Mouse (Mus musculus) left cerebral cortex, postnatal 14 days (tissue): ENCODE results near the gene Rtbdn. TPM values are rescaled to one million over a fixed set of nuclear protein-coding genes. Genes with fewer than 3 reads are reported as not detected.

Experiments used
- DNase-seq, 2 experiments: peaks; one replicate each; pipeline ENCODE4 v3.0.0; 2021 to 2022; ENCODE audit warnings: low spot score in 2 of 2, mixed read lengths in 1 of 2
- intact Hi-C: fragments of 180-260 bp; cut with DNase I; formaldehyde crosslinking; loops from one replicate; pipeline ENCODE4 v1.15.1; 2025
- total RNA-seq, 2 experiments: library from RNA; stranded (reverse); gene quantifications; 2 replicates each; pipeline ENCODE4 v1.2.3; 2021

Gene Rtbdn
- total RNA-seq, 2 experiments from 2014 or later, result 1.6 to 2.1 TPM

DNA sequence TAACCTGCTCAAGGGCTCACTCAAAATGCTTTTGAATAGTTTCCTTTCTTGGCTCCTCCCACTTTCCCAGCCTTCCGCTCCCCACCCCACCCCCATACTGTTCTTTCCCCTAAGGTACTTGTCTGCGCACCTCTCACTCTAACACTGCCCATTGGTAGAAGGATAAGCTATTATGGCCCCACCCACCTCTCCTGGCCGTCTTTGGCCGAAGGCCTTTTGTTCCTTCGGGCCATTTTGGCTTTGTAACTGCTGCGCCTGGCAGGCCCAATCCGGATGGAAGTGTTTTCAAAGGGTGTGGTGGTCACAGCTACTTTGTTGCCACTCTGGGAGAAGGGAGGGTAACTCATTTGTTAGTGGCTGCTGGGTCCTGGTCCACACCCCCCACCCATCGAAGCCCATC is 31.5 kb upstream of the Rtbdn start:
- DNase-seq, result no peak
- intact Hi-C loops, result no loop called here

DNA sequence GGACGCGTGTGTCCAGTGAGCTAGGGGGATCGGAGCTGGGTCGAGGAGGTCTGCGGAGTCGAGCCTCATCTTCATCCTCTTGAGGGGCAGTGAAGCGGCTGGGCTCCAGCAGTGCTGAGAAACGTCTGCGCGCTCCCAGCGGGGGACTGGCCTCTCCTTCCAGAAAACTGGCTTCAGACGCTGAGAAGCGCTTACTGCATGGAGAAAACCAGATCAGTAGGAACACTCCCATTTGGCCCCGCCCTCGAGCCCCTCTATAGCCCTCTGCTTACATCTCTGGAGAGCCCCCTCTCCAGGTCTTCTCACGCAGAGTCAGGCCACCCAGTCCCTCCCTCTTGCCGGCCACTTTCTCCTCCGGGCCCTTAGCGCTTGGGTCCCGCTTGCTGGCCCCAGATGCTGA is 29.0 kb upstream of the Rtbdn start:
- intact Hi-C loops, result no loop called here
- DNase-seq, result no peak

DNA sequence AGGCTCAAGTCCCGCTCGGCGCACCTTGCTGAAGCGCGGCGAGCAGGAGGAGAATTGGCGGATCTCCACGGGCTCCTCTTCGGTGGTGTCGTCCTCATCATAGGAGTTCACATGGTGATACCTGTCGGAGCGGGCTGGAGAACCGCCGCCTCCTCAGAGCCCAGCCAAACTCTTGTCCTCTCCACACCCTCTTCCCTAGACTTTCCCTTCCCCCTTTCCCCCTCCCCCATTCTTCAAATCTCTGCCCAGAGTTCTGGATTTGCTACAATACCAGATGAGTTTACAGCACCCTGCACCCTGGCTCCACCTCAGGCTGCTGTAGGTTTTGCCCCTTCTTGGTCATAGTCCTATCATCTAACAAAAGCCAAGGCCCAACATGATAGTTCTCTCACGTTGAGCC is 28.1 kb upstream of the Rtbdn start:
- intact Hi-C loops, result no loop called here
- no peak for DNase-seq

DNA sequence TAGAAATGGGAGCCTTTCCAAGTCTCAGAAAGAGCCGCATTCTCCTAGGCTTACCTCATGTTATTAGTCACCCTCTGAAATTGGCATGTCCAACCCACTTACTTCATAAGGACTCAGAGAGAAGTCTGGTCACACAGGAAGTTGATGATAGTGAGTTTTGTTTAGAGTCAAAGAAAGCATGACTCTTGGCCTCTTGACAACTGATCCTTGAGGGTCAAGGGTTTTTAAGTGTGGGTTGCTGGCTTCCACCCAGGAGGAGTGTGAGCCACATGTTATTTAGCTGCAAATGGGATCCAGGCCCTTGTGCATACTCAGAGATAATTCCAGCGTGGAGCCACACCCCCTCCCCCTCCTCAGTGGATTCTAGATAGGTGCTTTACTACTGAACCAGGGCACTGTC is 25.2 kb upstream of the Rtbdn start:
- intact Hi-C loops, result no loop called here
- no peak for DNase-seq

DNA sequence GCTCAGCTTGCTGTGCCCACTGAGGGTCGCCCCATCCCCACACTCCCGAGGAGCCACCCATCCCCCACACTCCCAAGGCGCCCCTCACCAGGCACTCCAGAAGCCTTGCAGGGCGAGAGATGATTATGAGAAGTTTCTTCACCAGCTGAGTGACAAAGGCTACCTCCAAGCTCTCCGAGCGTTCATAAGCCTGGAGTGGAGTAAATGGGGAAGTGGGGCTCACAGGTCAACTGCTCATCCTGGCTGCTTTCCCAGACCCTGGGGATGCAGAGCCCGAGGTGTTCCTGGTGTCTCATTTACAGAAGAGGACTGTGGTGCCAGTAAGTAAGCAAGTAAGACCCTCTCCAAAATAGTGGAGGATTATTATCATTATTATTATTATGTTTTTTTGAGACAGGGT is 21.2 kb upstream of the Rtbdn start:
- intact Hi-C loops, result no loop called here
- no peak for DNase-seq

DNA sequence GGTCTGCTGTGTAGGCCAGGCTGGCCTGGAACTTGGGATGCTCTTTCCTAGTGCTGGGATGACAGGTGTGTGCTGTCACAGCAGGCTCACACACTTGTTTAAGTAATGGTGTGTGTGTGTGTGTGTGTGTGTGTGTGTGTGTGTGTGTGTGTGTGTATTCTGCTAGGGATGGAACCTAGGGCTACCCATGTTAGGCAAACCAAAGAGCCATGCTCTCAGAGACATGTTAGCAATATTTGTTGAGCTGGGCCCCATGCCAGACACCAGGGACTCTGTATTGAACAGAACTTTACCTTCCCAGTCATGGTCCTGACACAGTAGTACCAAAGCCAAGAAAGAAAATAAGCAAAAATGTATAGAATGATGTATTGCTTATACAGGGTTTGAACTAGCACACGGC is 19.3 kb upstream of the Rtbdn start:
- DNase-seq, result no peak
- intact Hi-C loops, result no loop called here

DNA sequence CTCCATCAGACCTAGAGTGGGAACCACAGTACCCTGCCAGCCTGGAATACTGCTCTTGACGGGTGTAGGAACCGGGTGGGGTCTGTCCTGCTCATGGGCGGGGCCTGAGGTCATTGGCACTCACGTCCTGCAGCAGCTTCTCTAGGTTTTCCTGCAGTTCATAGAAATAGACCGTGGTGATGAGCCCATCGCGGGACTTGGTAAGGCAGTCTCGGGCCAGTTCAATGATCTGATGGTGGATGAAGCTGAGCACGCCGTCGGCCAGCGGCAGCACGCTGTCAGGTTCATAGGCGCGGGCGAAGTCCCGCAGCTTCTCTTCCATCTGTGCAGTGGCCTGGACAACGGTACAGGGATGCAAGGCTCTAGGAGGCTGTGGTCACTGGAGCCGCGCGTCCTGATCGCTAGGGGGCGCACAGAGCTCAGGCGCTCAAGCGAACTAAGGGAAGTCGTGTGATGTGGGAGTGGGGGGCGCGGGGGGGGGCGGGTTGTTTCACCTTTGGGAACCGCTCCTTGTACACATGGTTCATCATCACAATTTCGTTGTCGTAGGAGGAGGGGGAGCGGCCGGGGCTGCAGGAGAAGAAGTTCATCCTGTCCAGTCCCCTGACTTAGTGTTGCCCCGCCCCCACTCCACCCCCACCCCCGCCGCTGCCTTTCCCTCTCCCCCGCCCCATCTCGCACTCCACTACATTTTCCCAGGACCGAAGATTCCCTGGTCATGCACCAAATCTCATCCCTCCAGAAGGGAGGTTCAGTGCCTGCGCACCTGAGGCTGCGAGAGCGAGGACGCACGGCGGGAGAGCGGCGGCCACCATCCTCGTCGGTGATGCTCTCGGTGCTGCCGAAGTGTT is 18.1 kb upstream of the Rtbdn start:
- intact Hi-C loops, result no loop called here
- DNase-seq, result peak; percentile 70 to 77

DNA sequence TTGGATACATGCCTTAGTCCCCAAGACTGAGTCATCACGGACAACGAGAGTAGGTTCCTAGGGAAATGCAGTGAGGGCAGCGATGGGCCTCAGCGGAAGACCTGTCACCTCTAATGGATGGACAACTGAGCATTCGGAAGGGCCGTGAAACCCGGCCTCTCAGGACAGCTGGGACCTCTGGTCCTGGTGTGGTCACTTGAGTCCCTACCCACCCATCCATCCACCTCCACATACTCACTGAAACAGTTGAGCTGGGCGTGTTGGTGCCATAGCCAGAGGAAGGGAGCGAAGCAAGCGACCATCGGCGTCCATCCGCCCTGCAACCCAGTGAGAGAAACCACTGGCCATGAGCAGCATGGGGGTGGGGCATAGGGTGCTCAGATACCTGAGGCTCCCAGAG is 16.2 kb upstream of the Rtbdn start:
- DNase-seq, result no peak
- intact Hi-C loops, result no loop called here

DNA sequence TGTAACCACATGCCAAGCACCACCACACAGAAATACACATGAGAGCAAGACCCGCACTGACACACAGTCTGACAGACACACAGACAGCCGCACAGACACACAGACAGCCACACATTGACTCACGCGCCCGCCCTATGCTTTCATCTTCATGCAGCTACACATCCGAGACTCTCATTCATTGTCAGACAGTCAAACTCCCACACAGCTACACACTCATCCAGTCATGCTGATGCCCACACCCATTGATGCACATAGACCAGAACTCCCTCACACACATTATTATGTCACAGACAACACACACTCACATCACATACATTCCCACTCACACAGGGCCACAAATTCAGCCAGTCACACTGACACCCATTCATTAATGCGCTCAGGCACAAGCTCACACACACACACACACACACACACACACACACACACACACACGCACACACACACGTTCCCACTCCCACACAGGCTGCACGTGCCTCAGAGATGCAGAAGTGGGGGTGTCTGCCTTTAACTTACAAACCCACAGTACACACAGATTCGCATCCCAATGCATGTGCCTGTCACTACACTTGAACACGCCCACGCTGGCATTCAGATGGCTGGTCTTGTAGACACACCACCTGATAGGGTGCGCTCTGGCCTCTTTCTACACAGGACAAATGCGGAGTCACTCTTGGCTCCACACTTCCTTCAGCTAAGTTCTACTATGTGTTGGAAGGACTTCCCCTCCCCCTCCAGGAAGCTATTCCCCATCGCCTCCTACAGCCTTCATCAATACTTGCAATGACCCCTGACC is 12.8 kb upstream of the Rtbdn start:
- peak; percentile 42 to 77 for DNase-seq
- intact Hi-C loops, result no loop called here

DNA sequence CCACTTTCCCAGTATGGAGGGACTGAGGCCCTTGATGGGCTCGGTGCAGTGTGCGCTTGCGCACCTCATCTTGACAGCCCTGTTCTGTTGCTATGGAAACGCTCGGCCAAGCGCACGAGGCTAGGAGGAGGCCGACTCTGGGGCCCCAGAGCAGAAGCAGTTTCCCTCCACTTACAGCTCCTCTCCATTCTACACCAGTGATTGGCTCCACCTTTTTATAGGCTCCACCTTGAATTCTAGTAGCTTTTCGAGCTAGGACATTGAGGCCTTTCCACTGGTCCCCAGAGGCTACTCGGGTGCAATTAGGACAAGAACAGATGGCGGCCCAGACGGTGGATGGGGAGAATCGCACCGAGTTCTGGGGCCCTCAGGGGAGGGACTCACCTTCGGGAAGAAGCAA is 11.9 kb upstream of the Rtbdn start:
- intact Hi-C loops, result no loop called here
- peak; percentile 55 to 60 for DNase-seq

DNA sequence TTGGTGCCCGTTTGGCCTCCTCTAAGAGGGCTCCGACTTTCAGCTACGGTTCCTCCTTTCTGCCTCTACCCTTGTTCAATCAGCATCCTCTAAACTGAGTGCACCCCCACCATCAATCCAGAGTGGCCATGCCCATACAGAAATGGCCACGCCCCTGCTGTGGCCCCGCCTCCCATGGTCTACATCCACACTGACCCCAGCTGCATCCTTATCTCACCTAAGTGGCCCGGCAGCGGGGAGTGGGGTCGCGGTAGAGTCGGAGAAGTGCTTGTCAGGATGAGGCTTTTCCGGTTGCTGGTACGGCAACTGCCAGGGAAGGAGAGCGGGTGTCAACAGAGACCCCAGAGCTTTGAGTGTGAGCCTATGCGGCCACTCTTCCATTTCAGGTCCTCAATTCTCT is 11.3 kb upstream of the Rtbdn start:
- no peak for DNase-seq
- intact Hi-C loops, result no loop called here

DNA sequence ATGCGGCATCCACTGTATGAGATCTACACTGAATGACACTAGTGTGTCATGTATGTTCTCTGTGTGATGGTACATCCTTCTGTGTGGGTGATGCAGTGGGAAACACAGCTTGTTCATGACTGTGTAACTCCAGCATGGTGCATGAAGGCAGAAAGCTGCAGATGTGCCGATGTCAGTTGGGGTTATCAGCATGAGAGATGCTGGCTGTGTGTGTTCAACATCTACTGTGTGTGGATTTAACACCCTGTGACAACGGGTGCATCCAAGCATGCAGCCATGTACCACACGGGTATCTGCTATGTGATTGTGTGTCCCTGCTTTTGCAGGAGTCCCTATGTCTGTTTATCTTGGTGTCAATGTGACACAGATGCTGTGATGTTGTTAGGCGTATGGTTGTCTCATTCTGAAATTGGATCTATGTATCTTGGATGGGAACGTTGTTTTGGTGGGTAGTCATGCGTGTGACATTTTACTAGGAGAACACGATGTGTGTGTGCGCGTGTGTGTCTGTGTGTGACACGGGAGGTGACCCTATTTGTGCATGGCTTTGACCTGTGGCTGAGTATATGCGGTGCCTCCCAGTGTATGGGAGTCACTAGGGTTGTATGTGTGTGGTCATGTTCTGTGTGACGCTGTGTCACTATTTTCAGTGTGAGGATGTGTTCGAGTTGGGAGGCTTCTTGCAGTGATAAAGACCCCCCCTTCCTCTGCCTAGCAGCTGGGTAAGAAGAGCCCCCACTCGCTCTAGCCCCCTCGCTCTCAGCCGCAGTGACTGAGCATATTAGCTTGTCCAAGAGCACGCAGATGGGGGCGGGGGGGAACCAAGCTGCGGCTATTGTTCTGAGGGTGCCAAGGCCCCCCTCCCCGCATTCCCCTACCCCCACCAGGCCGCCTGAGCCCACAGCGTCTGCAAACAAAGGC is 10.5 kb upstream of the Rtbdn start:
- no peak for DNase-seq
- intact Hi-C loops, result no loop called here

DNA sequence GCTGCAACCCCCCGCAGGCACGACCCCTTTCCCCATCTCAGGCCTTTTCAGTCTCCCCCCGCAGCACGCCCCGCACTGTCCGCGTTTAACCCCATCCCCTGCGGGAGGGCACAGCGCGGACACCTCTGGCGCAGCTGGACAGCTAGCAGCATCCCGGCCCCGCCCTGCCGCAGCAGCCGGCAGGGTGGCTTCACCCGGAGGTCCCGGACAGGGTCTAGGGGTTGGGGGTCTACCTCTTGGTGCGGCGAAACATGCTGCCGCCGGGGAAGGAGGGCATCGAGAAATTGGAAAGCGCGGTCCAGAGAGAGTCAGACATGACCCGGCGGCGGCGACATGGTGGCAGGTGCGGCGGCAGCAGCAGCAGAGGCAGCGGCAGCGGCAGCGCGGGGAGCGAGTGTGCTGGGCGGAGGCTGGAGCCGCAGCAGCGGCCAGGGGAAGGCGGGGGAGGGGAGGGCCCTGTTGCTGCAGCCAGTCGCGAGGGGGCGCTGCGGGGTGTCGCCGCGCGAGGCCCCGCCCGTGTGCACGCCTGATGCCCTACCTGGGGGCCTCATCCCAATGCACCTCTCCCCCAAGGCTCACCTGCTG is 9.7 kb upstream of the Rtbdn start, which contains the start of gene Mast1:
Gene Mast1 (minus strand): TSS at position 398 of the 585 bp plus-strand sequence.
- DNase-seq, result peak; percentile 62 to 81
- intact Hi-C loops, result no loop called here

DNA sequence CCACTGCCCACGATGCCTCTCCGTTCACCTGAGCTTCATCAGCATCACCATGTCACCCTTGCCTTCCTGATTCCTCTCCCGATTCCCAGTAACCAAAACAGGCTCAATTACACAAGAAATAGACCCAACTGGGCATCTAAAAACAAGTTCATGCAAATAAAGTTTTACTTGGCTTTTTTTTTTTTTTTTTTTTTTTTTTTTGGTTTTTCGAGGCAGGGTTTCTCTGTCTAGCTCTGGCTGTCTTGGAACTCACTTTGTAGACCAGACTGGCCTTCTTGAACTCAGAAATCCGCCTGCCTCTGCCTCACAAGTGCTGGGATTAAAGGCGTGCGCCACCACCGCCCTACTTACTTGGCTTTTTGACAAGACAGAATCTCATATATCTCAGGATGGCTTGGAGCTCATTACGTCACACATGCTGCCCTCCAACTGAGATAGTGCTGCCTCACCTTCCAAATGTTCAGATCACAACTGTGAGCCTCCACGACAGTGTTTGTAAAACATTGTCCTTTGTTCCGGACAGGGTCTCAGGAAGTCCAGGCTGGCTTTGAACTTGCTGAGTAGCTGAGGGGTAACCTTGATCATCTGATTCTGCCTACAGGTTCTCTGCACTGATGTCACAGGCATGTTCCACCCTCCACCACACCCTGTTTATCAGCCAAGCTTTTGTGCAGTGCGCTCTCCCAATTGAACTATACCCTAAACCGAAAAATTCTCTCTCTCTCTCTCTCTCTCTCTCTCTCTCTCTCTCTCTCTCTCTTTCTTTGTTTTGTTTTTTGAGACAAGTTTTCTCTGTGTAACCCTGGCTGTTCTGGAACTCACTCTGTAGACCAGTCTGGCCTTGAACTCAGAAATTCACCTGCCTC is 8.9 kb upstream of the Rtbdn start:
- intact Hi-C loops, result no loop called here
- no peak for DNase-seq

DNA sequence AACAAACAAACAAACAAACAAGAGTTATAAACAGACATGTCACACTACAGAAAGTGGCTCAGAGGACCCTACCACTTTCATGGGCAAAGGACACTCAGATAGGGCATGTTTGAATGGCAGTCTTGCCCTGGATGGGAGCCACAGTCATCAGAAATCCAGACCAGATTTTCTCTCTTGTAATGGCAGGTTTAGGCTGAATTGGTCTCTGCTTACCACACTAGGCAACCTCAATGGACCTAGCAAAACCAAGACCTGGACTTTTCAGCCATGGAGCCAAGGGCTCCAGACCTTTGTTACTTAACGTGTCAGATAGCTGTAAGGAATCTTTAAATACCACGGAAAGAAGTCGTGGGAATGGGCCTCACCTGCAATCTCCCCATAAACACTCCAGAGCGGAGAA is 3.1 kb upstream of the Rtbdn start:
- DNase-seq, result no peak
- intact Hi-C loops, result no loop called here

DNA sequence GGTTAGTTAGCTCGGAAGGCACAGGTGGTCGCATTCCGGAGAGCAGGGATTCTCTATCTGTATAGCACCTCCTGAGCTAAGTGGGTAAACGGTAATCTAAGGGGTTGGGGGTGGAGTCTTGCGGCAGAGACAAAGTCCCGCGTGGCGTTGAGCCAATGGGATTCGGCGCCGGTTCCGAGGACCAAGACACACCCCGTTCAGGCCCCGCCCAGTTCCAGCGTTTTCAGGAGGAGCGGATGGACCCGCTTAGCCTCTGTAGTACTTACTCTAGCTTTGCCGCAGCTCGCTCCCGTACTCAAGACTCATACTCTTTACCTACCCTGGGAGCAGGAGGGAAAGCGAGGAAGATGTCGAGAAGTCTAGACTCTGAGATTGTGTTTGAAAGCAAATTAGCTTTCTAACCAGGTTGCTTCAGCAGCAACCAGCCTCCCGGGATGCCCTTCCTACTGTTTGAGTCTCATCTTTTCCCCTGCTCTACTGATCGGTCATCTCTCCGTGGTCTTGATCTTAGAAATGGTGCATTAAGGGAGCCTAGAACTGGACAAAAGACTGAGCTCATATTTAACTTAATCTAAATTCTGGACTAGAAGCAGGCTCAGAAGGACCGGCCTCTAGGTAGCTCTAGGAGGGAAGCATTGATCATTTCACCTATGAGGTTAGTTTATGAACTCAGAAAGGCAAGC is 2.2 kb upstream of the Rtbdn start:
- intact Hi-C loops, result no loop called here
- peak; percentile 79 to 86 for DNase-seq

DNA sequence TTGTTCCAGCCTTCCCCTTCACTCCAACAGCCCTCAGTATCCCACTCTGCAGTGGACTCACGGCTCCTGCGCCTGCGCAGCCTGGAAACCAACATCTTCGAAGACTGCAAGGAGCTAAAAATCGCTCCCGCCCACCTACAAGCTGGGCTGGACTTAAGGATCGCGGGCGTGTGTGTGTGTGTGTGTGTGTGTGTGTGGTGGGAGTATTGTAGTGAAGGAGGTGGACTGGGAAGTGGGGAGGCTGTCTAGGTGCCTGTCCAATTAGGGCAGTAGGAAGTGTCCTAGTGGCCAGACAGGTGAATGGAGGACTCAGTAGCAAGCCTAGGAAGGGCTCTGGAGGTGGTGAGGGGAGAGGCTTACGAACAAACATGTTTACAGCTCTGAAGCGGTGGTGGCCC is 1.6 kb upstream of the Rtbdn start:
- intact Hi-C loops, result no loop called here
- peak; percentile 86 to 91 for DNase-seq
